Mouse (Mus musculus): ENCODE measurements around the gene Ldlrad1. TPM values are rescaled to one million over a fixed set of nuclear protein-coding genes. Genes with fewer than 3 reads are reported as not detected.
A peak's percentile ranks its signal among the peaks of the same experiment; 100 is the strongest.

Gene Ldlrad1
- polyA plus RNA-seq (2012; rRNA removed): 0.12 and 0.21 TPM in 2 replicates

- no peak for DNase-seq (ENCODE audit: low spot score)
Measured at GRCm38 (mm10) chr4:107208880-107209279, at the start of gene Ldlrad1. Gene Ldlrad1, plus strand, starts transcription at chr4:107209180.

DNA sequence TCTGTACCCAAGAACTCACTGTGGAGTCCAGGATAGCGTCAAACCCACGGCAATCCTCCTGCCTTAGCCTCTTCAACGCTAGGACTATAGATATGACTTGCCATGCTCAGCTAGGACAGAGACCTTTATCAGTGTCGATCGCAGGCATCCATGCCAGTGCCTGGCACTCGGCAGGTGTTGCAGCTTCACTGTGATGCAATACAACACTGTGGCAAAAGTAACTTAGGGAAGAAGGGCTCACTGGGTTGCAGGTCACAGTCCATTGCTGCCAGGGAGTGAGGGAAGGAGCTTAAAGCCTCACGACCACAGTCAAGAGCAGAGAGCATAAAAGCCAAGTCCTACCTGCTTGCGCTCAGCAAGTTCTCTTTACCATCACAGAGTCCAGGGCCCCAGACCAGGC, 48.8 kb upstream of the Ldlrad1 start:
- no peak for DNase-seq (ENCODE audit: low spot score)

GRCm38 (mm10) chr4:107163341-107163740, 45.6 kb upstream of the Ldlrad1 start:
- no peak for DNase-seq (ENCODE audit: low spot score)

DNA sequence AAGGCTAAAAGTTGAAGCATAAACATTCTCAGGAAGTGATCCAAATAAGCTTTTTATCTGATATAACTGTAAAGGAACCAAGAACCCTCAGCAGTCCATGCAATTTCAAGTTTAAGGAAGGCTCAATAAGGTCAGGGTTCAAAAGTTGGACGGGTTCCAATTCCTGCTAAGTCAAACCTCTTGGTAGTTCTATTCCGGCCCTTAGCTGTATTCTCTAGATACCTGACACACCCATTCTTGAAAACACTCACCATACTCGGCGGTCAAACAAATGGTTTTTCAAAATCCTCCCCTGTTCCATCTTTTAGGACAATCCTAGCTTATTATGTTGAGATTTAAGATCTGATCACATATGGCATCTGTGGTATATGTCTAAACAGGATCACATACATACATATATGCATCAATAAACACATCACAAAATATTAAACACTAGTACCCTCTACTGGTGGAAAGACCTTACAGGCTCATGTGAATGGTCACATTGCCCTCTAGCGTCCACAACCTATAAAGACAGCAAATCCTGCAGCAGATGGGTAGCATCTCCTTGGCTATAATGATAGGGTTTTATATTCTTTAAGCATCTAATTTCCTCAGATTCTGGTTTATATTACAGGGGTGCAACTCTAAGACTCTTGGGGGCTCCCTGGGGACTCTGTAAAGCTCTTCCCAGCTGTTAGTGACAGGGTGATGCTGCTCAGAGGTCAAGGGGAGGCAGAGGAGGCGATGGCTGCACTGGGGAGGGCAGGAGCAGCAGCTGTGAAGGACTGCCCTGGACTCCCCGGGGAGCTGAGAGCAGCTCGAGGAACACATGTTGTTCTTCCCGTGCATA, 45.0 kb upstream of the Ldlrad1 start:
- no peak for DNase-seq (ENCODE audit: low spot score)

DNA sequence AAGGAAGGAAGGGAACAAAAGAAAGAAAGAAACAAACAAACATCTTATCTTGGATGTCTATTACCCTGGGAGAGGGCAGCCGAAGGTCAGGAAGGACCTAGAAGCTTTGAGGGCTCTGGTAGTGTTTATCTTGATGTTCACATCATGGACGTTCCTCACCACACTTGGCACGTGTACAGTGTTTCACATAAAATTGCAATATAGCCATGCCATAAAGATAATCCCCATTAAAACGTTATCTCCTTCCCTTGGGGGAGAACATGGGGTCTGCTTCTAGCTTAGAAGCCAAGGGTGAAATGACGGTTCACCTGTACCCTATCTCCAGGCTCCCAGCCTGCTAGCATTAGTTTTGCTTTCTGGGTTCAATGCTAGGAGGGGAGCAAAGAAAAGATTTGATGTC, 42.3 kb upstream of the Ldlrad1 start:
- DNase-seq (ENCODE audit: low spot score): no peak

DNA sequence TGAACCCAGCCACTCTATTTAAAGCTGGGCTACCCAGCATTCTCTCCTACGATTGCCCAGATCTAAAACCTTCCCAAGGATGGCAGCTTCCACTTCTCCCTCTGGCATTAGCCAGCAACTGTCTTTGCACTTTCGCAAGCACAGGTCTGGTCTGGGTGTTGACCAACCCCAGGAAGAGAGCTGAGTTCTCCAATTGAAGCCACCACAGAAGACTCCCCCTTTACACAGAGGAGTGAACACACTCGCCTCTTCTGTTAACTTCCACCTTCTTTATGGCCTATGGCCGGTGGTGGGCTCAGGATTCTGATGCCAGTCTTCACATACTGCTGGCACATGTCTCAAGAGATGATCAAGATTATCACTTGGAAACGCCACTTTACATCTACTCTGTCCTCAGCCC, 41.2 kb upstream of the Ldlrad1 start:
- no peak for DNase-seq (ENCODE audit: low spot score)

GRCm38 (mm10) chr4:107177506-107177905, 31.5 kb upstream of the Ldlrad1 start:
- no peak for DNase-seq (ENCODE audit: low spot score)

GRCm38 (mm10) chr4:107178182-107178829, 30.7 kb upstream of the Ldlrad1 start, which contains the start of gene Tmem59:
Gene Tmem59, plus strand, starts transcription at chr4:107178399.
- DNase-seq (ENCODE audit: low spot score): peak; percentile 96

DNA sequence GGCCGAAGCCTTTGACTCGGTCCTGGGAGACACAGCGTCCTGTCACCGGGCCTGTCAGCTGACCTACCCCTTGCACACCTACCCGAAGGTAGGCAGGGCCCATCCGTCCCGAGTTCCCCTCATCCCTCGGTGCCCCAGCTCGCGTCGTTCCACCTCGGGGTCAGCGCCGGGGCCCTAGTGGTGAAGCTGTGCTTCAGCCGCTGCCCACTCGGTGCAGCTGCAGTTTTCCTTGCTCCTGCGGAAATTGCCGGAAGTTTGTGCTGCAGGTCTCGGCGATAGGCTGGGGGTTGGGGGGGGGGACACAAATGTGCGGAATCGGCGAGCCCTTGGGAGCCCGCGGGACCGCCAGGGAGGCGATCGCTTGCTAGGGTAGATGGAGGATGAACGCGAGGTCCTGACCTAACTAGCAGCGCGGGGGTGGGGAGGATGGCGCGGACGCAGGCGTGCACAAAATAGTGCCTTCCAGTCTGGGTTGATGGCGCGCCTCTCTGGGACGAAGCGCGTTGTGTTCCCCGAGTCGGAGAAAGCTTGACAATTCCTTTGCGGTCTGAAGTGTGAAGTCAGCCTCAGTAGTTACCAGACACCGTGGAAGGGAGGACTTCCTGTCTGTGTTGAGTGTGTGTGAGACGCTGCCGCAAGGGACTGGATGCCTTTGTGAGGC, 30.0 kb upstream of the Ldlrad1 start, which contains the start of gene Tceanc2:
Tceanc2 (minus strand) TSS at position 287 of the 661 bp plus-strand sequence.
- peak; percentile 34 for DNase-seq (ENCODE audit: low spot score)

DNA sequence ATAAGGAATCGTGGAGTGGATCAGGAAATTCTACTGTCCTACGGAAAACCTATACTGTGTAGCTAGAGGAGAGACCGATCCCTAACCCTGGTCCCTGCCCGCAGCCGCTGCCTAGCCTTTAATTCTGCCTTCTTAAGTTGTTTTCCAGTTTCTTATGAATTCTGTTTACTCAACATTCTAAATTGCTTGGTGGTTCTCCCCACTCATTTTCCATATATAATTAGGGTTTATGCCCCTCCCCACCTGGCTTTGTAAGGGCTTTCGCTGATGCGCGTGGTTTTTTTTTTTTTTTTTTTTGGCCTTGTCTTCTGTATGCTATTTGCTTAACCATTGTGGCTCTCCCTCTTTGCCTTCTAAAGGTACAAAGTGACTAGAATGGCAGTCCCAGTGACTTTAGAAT, 29.4 kb upstream of the Ldlrad1 start:
- DNase-seq (ENCODE audit: low spot score): no peak

DNA sequence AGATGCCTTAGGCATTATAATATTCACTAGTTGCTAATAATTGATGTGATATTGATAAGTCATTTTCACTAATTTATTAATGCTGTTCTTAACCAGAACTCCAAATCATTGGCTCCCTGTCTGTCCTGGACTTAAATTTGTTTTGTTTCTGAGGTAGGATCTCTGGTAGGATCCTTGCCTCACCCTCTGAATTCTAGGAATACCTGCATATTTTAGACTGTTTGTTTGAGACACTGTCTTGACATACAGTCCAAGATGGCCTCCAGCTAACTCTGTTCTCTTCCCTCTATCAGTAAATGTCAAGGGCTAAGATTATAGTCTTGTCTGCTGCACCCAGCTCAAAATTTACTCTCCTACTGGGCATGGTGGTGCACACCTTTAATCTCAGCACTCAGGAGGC, 28.2 kb upstream of the Ldlrad1 start:
- DNase-seq (ENCODE audit: low spot score): no peak

DNA sequence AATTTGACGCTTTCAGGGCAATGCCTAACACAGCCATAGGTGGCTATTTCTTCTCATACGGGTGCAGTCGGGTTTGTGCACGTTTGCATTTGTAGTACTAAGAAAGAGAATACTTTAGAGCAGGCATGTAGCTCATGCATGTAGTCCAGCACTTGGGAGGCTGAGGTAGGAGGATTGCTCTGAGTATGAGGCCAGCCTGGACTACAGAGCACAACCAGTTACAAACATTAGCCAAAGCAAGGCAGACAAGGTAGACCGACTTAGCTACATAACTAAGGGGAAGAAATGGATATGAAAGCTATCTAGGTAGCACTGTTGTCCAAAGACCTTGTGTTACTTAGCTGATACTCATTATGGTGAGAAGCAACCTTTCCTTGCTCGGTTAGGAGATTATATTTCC, 27.1 kb upstream of the Ldlrad1 start:
- no peak for DNase-seq (ENCODE audit: low spot score)

- no peak for DNase-seq (ENCODE audit: low spot score)
Measured at GRCm38 (mm10) chr4:107182796-107183195, 26.2 kb upstream of the Ldlrad1 start.

DNA sequence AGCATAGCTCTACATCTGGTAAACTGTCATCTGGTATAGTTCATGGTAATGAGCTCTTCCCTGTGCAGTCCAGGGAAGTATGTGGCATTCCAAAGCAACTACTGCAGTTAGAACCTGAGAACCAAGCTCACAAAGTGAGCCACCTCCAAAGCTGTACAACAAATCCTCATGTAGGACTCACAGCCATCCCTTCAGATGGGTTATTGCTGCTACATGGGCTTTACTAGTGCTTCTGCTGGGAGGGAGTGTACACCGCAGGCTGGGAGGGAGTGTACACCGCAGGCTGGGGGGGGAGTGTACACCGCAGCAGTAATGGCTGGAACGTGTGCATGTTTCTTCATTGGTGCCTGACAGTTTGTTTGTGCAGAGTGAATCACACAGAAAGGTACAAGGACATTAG, 25.8 kb upstream of the Ldlrad1 start:
- no peak for DNase-seq (ENCODE audit: low spot score)

DNA sequence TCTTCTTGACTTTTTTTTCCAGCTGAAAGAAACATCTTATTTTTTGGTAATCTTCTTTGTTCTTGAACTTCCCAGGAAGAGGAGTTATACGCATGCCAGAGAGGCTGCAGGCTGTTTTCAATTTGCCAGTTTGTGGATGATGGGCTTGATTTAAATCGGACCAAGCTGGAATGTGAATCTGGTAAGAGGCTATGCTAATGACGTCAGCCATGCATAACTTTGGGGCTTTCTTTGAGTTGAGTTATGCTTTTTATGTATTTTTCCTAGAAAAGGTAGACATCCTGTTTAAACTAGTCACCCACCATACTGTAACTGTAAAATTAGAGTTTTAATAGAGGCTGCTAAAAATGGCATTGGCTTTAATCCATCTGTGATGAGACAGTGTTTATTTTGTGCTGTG, 23.3 kb upstream of the Ldlrad1 start:
- no peak for DNase-seq (ENCODE audit: low spot score)

DNA sequence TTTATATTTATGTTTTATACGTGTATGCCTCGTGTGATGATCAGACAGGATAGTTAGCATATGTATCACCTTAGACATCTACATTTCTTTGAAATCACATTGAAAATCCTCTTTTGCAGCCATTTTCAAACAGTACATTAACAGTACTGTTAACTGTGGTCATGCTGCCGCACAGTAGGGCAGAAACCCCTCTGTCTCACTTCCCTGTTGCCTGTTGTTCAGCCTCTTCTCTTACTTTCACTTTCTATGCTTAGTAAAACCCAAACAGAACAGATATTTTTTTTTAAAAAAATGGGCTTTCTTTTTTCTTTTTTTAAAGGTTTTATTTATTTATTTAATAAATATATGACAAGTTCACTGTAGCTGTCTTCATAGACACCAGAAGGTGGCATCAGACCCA, 15.1 kb upstream of the Ldlrad1 start:
- no peak for DNase-seq (ENCODE audit: low spot score)

DNA sequence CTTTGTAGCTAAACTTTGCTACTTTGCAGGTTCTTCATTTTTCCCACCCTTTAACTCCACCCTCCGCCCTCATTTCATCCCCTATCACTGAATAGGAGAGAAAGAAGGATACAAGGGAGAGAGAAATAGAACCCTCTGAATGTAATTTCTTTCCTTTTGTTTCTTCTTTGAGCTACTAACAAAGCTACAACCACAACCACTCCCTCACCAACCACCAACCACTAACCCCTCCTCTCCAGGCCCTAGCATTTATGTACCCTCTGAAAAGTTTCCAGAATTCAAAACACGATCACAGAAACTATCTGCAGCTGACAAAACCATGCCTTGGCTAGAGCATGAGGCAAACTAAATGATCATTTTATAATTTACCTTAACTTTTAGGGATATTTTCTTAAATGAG, 12.5 kb upstream of the Ldlrad1 start:
- DNase-seq (ENCODE audit: low spot score): no peak

GRCm38 (mm10) chr4:107198072-107198471, 10.9 kb upstream of the Ldlrad1 start:
- no peak for DNase-seq (ENCODE audit: low spot score)

- DNase-seq (ENCODE audit: low spot score): no peak
Measured at GRCm38 (mm10) chr4:107201779-107202178, 7.2 kb upstream of the Ldlrad1 start.

GRCm38 (mm10) chr4:107203001-107203400, 6.0 kb upstream of the Ldlrad1 start:
- no peak for DNase-seq (ENCODE audit: low spot score)

- no peak for DNase-seq (ENCODE audit: low spot score)
Measured at GRCm38 (mm10) chr4:107207016-107207415, 2.0 kb upstream of the Ldlrad1 start.

GRCm38 (mm10) chr4:107210483-107211097, 1.6 kb downstream of the Ldlrad1 start:
- no peak for DNase-seq (ENCODE audit: low spot score)
